Mouse (Mus musculus) midbrain, embryonic 16.5 days (tissue): ENCODE measurements at regions not wholly inside any gene's neighbourhood (a gene's known extent, or its start where the extent isn't known, plus 50 kb on each side); places are given as distances from the start of the nearest gene placed in this dataset.

ENCODE experiments used
- ATAC-seq: fragments of 200-750 bp; cut with Nextera tagmentation; 2 replicates; pipeline ENCODE4 v1.8.0; 2017; ENCODE audit warnings: moderate TSS enrichment
- H3K27ac ChIP-seq: fragments of 300-500 bp; sonication (generic); 2 replicates; pipeline ENCODE4 v1.5.1; 2014; ENCODE audit warnings: mild to moderate bottlenecking, low read length, mixed read lengths
- H3K27me3 ChIP-seq: fragments of 300-500 bp; sonication (generic); 2 replicates; pipeline ENCODE4 v1.6.1; 2014; ENCODE audit warnings: low read depth, low read length, mixed read lengths; ENCODE audit not compliant: control insufficient read depth, insufficient read depth
- H3K36me3 ChIP-seq: fragments of 300-500 bp; sonication (generic); 2 replicates; pipeline ENCODE4 v1.6.1; 2014; ENCODE audit warnings: mild to moderate bottlenecking, low read length, moderate library complexity, mixed read lengths; ENCODE audit not compliant: control insufficient read depth, insufficient read depth
- H3K4me1 ChIP-seq: fragments of 300-500 bp; sonication (generic); 2 replicates; pipeline ENCODE4 v1.6.1; 2014; ENCODE audit warnings: mild to moderate bottlenecking, low read length, mixed read lengths; ENCODE audit not compliant: control insufficient read depth, insufficient read depth
- H3K4me2 ChIP-seq: fragments of 300-500 bp; sonication (generic); 2 replicates; pipeline ENCODE4 v1.6.1; 2014; ENCODE audit warnings: mild to moderate bottlenecking, low read length, mixed read lengths
- H3K4me3 ChIP-seq: fragments of 300-500 bp; sonication (generic); 2 replicates; pipeline ENCODE4 v1.5.1; 2014; ENCODE audit warnings: low read depth, mild to moderate bottlenecking, low read length, moderate library complexity, mixed read lengths
- H3K9ac ChIP-seq: fragments of 300-500 bp; sonication (generic); 2 replicates; pipeline ENCODE4 v1.6.1; 2014; ENCODE audit warnings: low read depth, low read length, mixed read lengths
- H3K9me3 ChIP-seq: fragments of 300-500 bp; sonication (generic); replicated peaks from 2 replicates; pipeline ENCODE4 v1.6.1; 2014; ENCODE audit warnings: mild to moderate bottlenecking, low read length, mixed read lengths; ENCODE audit not compliant: control insufficient read depth, poor library complexity, severe bottlenecking
- WGBS: fragments of 180-500 bp; shearing (Covaris S2); extraction: QIAGEN DNeasy Blood & Tissue Kit; methylation state at CpG from one replicate; pipeline ENCODE4 v1.1.7; 2014; 5-methylcytosine and 5-hydroxymethylcytosine counted together

DNA sequence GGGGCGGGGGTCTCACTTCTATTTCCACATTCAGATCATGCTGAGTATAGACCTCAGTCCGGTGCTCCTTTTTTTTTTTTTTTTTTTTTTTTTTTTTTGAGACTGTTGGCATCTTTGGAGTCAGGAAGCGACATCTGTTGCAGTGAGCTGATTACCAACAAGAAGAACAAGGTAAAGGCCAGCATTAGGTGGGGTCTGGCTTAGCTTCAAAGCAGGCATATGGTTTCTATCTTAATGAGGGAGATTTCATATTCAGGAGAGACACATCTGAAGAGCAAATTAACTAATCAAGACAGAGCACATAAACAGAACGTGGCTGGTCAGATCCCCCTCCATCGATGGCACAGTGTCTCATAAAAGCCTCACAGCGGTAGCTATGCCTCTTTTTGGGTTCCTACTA, 132.6 kb downstream of the Fzd1 start:
- H3K4me1 ChIP-seq: peaks cover 4% of the 10 kb centered on the region; the same call in 1 of the 2 replicates

DNA sequence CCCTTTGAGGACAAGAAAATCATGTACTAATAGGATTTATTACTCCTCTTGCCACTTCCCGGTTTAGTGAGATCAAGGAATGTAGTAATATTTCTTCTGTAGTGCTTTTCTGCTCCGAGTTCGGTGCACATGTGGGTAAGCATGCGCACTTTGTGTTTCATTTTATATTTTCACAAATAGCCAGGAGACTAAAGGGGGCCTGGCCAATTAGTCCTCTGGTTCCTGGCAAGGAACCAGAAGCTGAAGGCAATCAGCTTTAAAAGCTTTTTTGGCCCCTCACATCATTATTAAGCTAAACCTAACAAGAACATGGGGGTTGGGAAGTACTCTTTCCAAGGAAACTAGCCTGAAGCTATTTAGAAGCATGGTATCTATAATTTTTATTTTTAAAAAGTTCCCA, 134.2 kb downstream of the Fzd1 start:
- H3K4me2 ChIP-seq: no peak overlapping the region
- no peaks in the 10 kb centered on the region for H3K27me3 ChIP-seq
- no peaks in the 10 kb centered on the region for H3K9me3 ChIP-seq
- H3K4me3 ChIP-seq: no peak overlapping the region
- H3K9ac ChIP-seq: no peak overlapping the region
- no peak overlapping the region for H3K27ac ChIP-seq
- ATAC-seq: no peak
- no peaks in the 10 kb centered on the region for H3K36me3 ChIP-seq
- peaks cover 4% of the 10 kb centered on the region; the same call in 1 of the 2 replicates for H3K4me1 ChIP-seq
- WGBS: 54% methylated on average over 4 of the region's 4 CpGs

More for the DNA sequence above, 132.6 kb downstream of the Fzd1 start:
- H3K36me3 ChIP-seq: no peaks in the 10 kb centered on the region
- no peaks in the 10 kb centered on the region for H3K9me3 ChIP-seq
- H3K9ac ChIP-seq: no peak overlapping the region
- H3K4me3 ChIP-seq: no peak overlapping the region
- WGBS: 78% methylated on average over 6 of the region's 6 CpGs
- ATAC-seq: no peak
- H3K27me3 ChIP-seq: no peaks in the 10 kb centered on the region
- no peak overlapping the region for H3K27ac ChIP-seq
- no peak overlapping the region for H3K4me2 ChIP-seq

DNA sequence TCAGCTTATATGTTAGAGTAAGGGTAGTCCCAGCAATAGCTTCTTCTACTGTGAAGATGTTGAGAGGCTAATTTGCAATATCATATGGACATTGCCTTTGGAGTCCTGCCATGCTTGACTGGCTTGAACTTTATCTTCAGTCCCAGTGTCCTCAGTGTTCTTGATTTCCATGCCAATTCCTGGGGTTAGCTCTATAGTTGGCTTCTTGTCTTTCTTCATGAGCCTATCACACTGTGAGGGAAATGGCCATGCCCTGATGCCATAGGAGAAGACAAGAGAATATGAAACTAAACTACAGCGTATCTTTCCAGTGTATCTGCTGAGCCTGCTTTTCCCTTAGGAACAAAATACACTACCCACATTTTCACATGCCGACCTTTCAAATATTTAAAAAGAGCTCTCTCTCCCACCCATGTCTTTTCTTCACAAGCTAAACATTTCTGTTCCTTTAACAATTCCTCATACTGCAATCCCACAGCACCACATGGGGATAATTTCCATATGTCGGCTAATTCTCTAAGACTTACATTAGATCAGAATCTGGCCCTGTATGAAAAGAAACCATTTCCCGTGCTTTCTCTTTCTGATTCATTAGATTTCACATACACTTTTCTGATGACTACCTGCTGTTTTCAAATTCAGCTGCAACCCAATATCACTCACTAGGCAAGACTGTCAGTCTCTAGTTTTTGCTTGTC, 137.2 kb downstream of the Fzd1 start:
- Histone ChIP-seq H3K27me3 (no peaks in the 10 kb centered on the region), H3K9ac (no peak overlapping the region), H3K4me1 (peaks cover 4% of the 10 kb centered on the region; the same call in 1 of the 2 replicates), H3K36me3 (no peaks in the 10 kb centered on the region), H3K4me2 (no peak overlapping the region), H3K4me3 (no peak overlapping the region), H3K27ac (no peak overlapping the region), H3K9me3 (no peaks in the 10 kb centered on the region)
- 64% methylated on average over 4 of the region's 4 CpGs for WGBS
- no peak for ATAC-seq

DNA sequence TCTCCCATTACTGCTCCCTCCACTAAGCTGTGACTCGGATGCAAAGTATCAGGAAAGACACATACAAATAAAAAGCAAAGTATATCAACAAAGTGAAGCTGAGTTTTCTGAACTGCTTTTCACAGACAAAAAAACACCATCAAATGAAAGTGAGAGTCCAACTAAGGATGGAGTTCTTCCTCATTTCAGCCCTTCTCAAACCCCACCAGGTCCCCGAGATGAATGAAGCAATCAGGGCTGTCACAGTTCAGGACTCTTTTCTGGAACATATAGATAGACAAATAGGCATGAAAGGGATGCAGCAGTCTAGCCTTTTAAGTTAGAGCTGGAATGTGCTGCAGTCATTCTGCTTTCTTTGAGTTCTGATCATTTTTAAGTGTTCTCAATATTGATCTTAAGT, 142.6 kb downstream of the Fzd1 start:
- Histone ChIP-seq H3K27me3 (no peaks in the 10 kb centered on the region), H3K36me3 (no peaks in the 10 kb centered on the region), H3K4me1 (no peaks in the 10 kb centered on the region), H3K4me3 (no peak overlapping the region), H3K27ac (no peak overlapping the region), H3K4me2 (no peak overlapping the region), H3K9ac (no peak overlapping the region), H3K9me3 (no peaks in the 10 kb centered on the region)
- 84% methylated on average over 2 of the region's 2 CpGs for WGBS
- no peak for ATAC-seq

DNA sequence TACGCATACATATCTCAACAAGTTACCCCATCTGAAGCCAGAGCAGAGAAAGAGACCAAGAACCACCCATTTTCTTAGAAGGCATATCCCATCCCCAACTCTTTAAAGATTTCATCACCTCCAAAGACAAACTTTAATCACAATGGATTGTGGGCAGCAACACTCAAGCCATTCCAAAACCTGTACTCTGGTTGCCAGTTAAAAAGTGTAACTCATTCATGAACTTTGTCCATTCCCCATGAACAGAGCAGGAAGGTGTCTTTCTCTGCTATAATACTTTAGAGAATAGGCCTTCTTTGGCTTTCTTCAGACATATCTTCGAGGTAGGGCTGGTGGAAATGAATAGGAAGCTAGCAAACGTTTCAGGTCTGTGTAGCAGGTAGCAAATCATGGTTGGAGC, 160.4 kb downstream of the Fzd1 start:
- Histone ChIP-seq H3K4me2 (no peak overlapping the region), H3K27me3 (no peaks in the 10 kb centered on the region), H3K27ac (no peak overlapping the region), H3K4me1 (no peaks in the 10 kb centered on the region), H3K36me3 (no peaks in the 10 kb centered on the region), H3K4me3 (no peak overlapping the region), H3K9me3 (no peaks in the 10 kb centered on the region), H3K9ac (no peak overlapping the region)
- WGBS: 93% methylated on average over 3 of the region's 3 CpGs
- no peak for ATAC-seq

DNA sequence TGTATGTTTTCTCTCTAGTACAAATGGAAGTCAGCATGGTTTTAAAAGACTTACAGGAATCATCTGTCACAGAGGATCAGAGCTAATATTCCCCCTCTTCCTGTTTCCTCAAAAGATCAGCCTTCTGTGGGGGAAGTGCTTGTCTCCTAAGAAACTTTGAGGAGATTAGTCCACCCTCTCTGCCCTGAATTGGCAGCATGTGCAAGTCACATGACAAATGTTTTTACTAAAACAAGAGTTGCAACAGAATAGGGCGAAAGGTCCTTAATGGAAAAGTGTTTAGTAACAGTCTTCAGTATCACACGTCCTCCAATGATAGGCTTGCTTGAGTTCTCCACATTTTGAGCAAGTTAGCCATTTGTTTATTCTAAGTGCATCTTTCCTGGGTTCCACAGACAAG, 162.8 kb downstream of the Fzd1 start:
- Histone ChIP-seq H3K27ac (no peak overlapping the region), H3K4me3 (no peak overlapping the region), H3K9ac (no peak overlapping the region), H3K4me2 (no peak overlapping the region), H3K4me1 (no peaks in the 10 kb centered on the region), H3K27me3 (no peaks in the 10 kb centered on the region), H3K36me3 (no peaks in the 10 kb centered on the region), H3K9me3 (no peaks in the 10 kb centered on the region)
- 66% methylated on average over 2 of the region's 2 CpGs for WGBS
- ATAC-seq: no peak

DNA sequence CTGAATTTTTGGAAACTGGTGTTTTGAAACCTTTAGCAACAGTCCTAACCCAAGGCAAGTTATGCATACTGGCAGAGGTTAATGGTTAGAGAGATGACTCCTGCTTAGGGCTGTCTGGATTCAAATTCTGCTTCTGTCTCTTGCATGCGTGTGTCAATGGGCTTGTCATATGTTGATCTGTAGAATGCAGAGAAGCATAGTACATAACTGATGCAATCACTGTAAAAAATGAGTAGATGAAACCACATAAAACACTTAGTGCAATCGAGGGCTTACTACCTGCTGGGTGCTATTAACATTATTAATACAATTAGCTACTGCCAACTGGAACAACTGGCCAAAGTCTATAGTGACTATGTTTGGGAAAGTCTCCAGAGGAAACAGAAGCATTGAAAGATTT, 163.3 kb downstream of the Fzd1 start:
- H3K27me3 ChIP-seq: no peaks in the 10 kb centered on the region

DNA sequence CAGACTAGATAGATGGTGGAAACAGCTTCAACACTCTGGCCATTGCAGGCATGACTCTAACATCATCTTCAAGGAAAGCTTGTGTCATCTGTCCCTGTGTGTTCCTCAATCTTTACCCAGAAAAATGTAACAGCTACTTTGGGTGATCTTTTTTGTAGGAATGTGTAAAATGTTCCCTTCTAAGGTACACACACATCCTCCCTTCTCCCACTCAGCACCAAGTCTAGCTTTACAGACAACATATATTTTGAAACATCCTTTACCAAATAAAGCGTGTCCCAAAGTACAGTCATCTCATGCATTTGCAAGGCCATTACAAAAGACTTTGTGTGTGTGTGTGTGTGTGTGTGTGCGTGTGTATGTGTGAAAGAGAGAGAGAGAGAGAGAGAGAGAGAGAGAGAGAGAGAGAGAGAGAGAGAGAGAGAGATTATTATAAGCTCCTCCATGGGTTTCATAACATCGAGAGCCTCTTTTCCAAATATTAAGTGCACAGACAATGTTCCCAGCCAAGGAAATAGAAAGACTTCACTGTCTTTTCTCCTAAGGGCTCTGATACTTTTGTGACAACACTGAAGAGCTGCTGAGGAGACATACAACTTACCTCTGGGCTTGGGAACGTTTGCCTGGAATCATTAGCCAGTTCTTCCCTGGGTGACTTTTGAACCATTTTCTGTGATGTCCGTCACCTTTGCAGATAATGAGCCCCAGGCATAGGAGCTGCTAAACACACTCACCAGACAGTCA, 164.0 kb downstream of the Fzd1 start:
- no peak overlapping the region for H3K27ac ChIP-seq
- H3K36me3 ChIP-seq: no peaks in the 10 kb centered on the region
- WGBS: 69% methylated on average over 5 of the region's 5 CpGs
- H3K4me3 ChIP-seq: no peak overlapping the region
- no peak overlapping the region for H3K9ac ChIP-seq
- H3K27me3 ChIP-seq: no peaks in the 10 kb centered on the region
- no peaks in the 10 kb centered on the region for H3K4me1 ChIP-seq
- H3K4me2 ChIP-seq: no peak overlapping the region
- H3K9me3 ChIP-seq: no peaks in the 10 kb centered on the region
- ATAC-seq: no peak

More for the DNA sequence above, 163.3 kb downstream of the Fzd1 start:
- no peak overlapping the region for H3K4me2 ChIP-seq
- H3K4me3 ChIP-seq: no peak overlapping the region
- H3K4me1 ChIP-seq: no peaks in the 10 kb centered on the region
- no peaks in the 10 kb centered on the region for H3K9me3 ChIP-seq
- no peak overlapping the region for H3K9ac ChIP-seq
- WGBS: 87% methylated on average over 2 of the region's 2 CpGs
- H3K36me3 ChIP-seq: no peaks in the 10 kb centered on the region
- ATAC-seq: no peak
- H3K27ac ChIP-seq: no peak overlapping the region

DNA sequence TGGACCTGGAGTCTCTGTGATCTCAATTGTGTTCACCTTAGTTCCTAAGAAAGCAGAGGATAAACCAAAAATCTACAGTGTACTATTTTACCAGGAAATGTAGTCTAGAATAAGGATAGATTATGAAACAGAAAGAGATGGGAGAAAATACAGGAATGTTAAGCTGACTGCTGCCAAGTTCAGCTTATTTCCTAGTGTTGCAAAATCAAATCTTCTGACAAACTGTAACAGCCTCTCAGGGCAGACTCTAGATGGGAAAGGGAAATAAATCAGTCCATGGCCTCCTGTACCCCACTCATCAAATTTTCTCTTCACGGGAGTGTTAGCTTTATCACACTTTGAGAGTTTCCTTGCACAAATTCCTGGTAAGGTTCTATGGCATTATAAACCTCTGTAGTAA, 166.1 kb downstream of the Fzd1 start:
- no peaks in the 10 kb centered on the region for H3K9me3 ChIP-seq
- H3K36me3 ChIP-seq: no peaks in the 10 kb centered on the region
- ATAC-seq: no peak
- H3K9ac ChIP-seq: no peak overlapping the region
- H3K27me3 ChIP-seq: no peaks in the 10 kb centered on the region
- no peaks in the 10 kb centered on the region for H3K4me1 ChIP-seq
- no peak overlapping the region for H3K4me2 ChIP-seq
- WGBS: 86% methylated on average over 1 of the region's 1 CpGs
- no peak overlapping the region for H3K4me3 ChIP-seq
- no peak overlapping the region for H3K27ac ChIP-seq
